Mouse (Mus musculus) fibroblast of lung, adult 2 months (primary cell): ENCODE measurements around the gene Tsen2.

Experiments
- DNase-seq: peaks from one replicate; pipeline ENCODE4 v3.0.0-alpha.2; 2011; ENCODE audit warnings: low read depth

Gene Tsen2

DNA sequence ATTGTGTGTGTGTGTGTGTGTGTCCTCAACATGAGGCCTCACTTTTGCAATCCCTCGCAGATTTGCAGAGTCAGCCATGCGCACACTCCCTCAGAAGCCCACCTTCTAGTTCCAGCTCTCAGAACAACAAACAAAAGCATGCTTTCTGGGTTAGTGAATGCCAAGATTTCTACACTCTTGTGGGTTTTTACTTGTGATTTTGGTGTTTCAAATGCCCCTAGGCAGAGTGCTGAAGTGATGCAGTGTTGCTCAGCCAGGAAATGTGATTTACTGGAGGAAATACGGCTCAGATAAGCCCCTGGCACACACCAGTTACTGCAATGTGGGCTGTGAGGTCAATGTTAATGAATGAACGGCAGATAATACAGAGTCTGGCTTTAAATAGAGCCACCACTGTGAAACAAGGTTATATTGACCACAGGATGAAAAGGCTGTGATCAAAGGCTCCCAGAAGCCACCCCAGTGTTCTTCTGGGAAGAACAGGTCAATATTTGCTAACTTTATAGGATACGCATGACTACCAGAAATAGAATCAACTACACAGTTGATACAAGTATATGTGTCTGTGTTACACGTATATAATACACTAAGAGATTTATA is 2.7 kb upstream of the Tsen2 start:
- peak; percentile 40 for DNase-seq

DNA sequence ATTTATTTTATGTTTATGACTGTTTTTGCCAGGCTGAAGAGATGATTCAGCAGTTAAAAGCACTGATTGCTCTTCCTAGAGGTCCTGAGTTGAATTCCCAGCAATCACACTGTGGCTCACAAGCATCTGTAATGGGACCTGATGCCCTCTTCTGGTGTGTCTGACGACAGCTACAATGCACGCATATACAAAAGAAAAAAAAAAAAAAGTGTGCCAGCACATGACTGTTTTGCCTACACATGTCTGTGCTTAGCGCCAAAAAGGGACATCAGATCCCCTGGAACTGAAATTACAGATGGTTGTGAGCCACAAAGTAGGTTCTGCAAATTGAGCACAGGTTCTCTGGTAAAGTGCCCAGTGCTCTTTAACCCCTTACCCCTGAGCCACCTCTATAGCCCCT is 2.1 kb upstream of the Tsen2 start:
- no peak for DNase-seq

DNA sequence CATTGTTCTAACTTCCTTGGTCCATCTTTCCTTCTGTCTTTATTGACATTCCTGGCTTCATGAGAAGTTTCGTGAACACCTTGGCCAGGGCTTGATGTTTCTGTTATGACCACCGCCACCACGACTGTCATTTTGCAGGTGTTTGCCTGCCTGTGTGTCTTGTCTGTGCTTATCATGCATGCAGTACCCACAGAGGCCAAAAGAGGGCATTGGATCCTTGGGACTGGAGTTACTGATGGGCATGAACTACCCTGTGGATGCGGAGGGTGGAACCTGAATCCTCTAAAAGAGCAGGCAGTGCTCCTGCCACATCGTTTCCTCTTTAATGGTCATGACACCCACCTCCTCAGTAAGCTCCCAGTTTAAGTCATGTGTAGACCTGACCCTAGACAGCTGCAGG is 1.8 kb downstream of the Tsen2 start:
- DNase-seq, result no peak

- peak; percentile 49 for DNase-seq
Measured at GRCm38 (mm10) chr6:115555485-115555884, 11.0 kb downstream of the Tsen2 start.

- DNase-seq, result no peak
Measured at GRCm38 (mm10) chr6:115558176-115558575, 13.7 kb downstream of the Tsen2 start.

- DNase-seq, result no peak
Measured at GRCm38 (mm10) chr6:115559651-115560632, 15.5 kb downstream of the Tsen2 start.

GRCm38 (mm10) chr6:115565479-115566045 is 21.1 kb downstream of the Tsen2 start:
- DNase-seq, result no peak

DNA sequence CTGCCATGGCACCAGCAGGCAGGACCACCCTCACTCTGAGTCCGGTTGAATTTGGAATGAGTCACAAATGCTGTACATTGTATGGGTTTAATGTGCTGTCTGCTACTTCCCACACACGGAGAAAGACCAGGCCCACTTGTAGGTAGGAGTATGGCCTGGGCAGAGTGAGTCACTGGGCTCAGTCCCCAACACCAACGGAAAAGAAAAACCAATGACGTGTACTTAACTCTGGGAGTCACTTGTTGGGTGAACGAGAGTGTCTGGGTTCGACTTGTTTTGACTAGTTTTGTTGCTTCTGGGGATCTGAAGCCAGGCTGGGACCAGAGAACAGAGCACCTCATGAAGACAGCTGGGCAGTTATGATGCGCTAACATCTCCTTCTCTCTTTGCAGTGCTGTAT is 29.7 kb downstream of the Tsen2 start:
- DNase-seq, result no peak

- no peak for DNase-seq
Measured at GRCm38 (mm10) chr6:115577407-115577806, 32.9 kb downstream of the Tsen2 start.

GRCm38 (mm10) chr6:115577941-115578340 is 33.5 kb downstream of the Tsen2 start:
- no peak for DNase-seq

- no peak for DNase-seq
Measured at GRCm38 (mm10) chr6:115580810-115581209, 36.3 kb downstream of the Tsen2 start.

DNA sequence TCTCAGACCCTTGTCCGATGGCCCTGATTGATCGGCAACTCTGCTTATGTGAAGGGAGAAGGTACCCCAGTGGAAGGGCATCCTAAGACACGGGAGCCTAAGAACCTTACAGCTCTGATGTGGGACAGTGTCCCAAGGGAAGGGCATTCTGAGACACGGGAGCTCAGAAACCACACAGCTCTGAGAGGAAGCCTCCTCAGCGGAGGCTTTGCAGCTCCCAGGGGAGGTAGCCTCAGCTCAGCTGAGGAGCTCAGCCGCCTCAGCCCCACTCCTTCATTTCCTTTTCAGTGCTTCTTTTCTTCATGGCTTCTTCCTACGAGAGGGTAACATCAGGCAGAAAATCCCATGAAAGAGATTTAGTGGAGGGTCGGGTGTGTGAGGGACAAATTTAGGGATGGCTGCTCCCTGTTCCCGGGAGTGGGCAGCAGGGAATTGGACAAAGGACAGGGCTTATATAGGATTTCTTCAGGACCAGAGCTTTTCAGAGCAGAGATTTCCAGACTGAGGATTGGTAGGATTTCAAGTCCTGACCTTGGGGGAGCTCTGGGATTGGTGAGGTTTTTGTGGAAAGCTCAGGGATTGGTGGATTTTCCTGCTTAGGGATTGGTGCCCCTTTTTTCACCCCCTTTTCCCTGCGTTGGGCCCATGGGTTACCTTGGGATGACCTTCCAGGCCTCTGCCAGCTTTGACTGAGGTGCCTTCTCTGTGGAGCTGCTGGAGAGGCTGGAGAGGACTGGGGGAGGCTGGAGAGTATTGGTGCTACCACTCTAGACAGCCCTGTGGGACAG is 38.1 kb downstream of the Tsen2 start:
- no peak for DNase-seq

GRCm38 (mm10) chr6:115583430-115584125 is 39.1 kb downstream of the Tsen2 start:
- DNase-seq, result no peak

- no peak for DNase-seq
Measured at GRCm38 (mm10) chr6:115584176-115584575, 39.7 kb downstream of the Tsen2 start.

DNA sequence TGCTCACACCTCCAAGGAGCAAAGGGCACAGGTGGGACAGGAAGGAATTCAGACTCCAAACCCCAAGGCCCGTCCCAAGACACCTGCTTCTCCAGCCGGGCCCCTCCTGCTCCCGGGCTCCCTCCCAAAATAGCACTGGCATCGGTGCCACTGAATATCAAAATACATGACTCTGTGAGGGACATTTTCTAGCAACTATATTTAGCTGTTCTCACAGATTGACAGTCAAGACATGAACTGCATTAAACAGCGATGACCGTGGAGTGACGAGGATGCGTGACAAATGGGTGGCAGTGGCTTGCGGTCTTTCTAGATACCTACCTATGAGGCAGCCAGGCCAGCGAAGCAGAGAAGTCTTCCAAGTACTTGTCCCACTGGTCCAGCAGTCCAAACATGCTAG is 41.9 kb downstream of the Tsen2 start:
- no peak for DNase-seq

GRCm38 (mm10) chr6:115591692-115592359 is 47.4 kb downstream of the Tsen2 start:
- DNase-seq, result no peak

- DNase-seq, result no peak
Measured at GRCm38 (mm10) chr6:115592458-115592857, 48.0 kb downstream of the Tsen2 start, which contains the start of gene Mkrn2os. TSS of gene Mkrn2os (minus strand) at chr6:115592576.

DNA sequence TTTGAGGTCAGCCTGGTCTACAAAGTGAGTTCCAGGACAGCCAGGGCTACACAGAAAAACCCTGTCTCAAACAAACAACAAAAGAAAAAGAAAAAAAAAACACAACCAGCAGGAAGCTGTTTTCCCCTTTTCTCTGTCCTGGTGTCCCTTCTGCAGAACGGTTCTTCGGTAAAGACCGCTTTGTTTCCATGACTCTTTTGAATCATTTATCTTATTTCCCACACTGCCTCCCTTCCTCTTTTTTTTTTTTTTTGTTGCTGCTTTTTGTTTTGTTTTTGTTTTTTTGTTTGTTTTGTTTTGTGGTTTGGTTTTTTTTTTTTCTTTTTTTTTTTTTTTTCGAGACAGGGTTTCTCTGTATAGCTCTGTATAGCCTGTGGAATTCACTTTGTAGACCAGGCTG is 48.8 kb downstream of the Tsen2 start:
- no peak for DNase-seq

GRCm38 (mm10) chr6:115594463-115594862 is 50.0 kb downstream of the Tsen2 start:
- DNase-seq, result no peak

GRCm38 (mm10) chr6:115595667-115596066 is 51.2 kb downstream of the Tsen2 start:
- no peak for DNase-seq

DNA sequence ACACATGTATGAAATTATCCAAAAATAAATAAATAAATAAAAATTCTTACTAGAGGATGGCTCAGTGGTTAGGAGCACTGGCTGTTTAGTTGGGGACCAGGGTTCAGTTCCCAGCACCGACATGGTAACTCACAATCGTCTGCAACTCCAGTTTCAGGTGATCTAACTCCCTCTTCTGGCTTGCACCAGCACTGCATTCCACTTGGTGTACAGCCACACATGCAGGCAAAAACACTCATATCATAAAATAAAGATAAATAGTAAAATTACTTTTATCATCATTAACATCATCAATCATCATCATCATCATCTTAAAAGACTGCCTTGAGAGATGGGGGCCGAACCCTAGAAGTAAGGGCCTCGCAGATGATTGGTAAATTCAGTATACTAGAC is 56.9 kb downstream of the Tsen2 start:
- no peak for DNase-seq
